ENCODE assay signal across 9 mouse cellular contexts in genomic region chr6:8512416-8512815, GRCm38 (mm10). TPM values are rescaled to one million over a fixed set of nuclear protein-coding genes. Genes with fewer than 3 reads are reported as not detected.
DNase-seq lines count a peak whose midpoint lies in the region; ATAC-seq and TF ChIP-seq lines count a peak whose summit lies in the region.
"Had no signal": no experiment of that assay in that cellular context is flagged by ENCODE, and none has a peak within 500 bp of the region (broad histone marks: within the 10 kb centered on the region; RNA-seq: fewer than 3 reads in every experiment).

No protein-coding gene starts in this region.

- H3K27ac ChIP-seq in kidney, embryonic 16.5 days (ENCODE audit: low read length) = no peak overlapping the region
- H3K27ac ChIP-seq in kidney, adult 2 months (ENCODE audit: insufficient read depth, low read depth, low read length) = no peak overlapping the region
- H3K27ac ChIP-seq in hindbrain, embryonic 13.5 days = peak overlapping the region; percentile 0
- no peak overlapping the region for H3K27ac ChIP-seq in neural tube, embryonic 11.5 days (ENCODE audit: low read depth, low read length)
- H3K27ac ChIP-seq: liver, embryonic 14.5 days had no signal

- no peak for TF ChIP-seq CTCF in kidney, adult 2 months (conservative IDR thresholded peaks at IDR 0.05; ENCODE audit: insufficient read depth, insufficient read length, low read depth, low read length)

- peak overlapping the region; percentile 91 for H3K4me3 ChIP-seq in kidney, embryonic 16.5 days (ENCODE audit: low read length)
- H3K4me3 ChIP-seq in kidney, adult 2 months (ENCODE audit: insufficient read depth, low read depth, low read length) = no peak overlapping the region
- peak overlapping the region; percentile 92 for H3K4me3 ChIP-seq in hindbrain, embryonic 13.5 days
- peak overlapping the region; percentile 87 for H3K4me3 ChIP-seq in neural tube, embryonic 11.5 days (ENCODE audit: low read depth, low read length)

- no peaks in the 10 kb centered on the region for H3K9me3 ChIP-seq in kidney, embryonic 16.5 days (ENCODE audit: low read length)
- H3K9me3 ChIP-seq in hindbrain, embryonic 13.5 days = no peaks in the 10 kb centered on the region
- H3K9me3 ChIP-seq in neural tube, embryonic 11.5 days (ENCODE audit: control insufficient read depth, low read length) = no peaks in the 10 kb centered on the region

- 0 out of 2 replicates have a peak overlapping the region, but pooled peaks have one; percentile 12 for H3K9ac ChIP-seq in kidney, embryonic 16.5 days (replicated peaks; ENCODE audit: low read length)
- H3K9ac ChIP-seq in hindbrain, embryonic 13.5 days = peak overlapping the region; percentile 98
- peak overlapping the region; percentile 93; the same call in 1 of the 2 replicates for H3K9ac ChIP-seq in neural tube, embryonic 11.5 days (ENCODE audit: low read length)
- H3K9ac ChIP-seq: liver, embryonic 14.5 days had no signal

- H3K4me2 ChIP-seq in kidney, embryonic 16.5 days (replicated peaks; ENCODE audit: low read depth, low read length) = peak overlapping the region; percentile 78
- peak overlapping the region; percentile 82 for H3K4me2 ChIP-seq in hindbrain, embryonic 13.5 days
- H3K4me2 ChIP-seq in neural tube, embryonic 11.5 days (ENCODE audit: low read depth) = peak overlapping the region; percentile 53

- no peaks in the 10 kb centered on the region for H3K27me3 ChIP-seq in kidney, embryonic 16.5 days (ENCODE audit: insufficient read depth, low read length)
- H3K27me3 ChIP-seq in kidney, adult 2 months (replicated peaks; ENCODE audit: control insufficient read depth, insufficient read depth, low read length) = no peaks in the 10 kb centered on the region; the same call in 1 of the 2 replicates
- no peaks in the 10 kb centered on the region for H3K27me3 ChIP-seq in hindbrain, embryonic 13.5 days
- no peaks in the 10 kb centered on the region for H3K27me3 ChIP-seq in neural tube, embryonic 11.5 days (ENCODE audit: control insufficient read depth, insufficient read depth, low read length)

- H3K4me1 ChIP-seq in kidney, embryonic 16.5 days (ENCODE audit: insufficient read depth, low read length) = peaks cover 24% of the 10 kb centered on the region
- peaks cover 3% of the 10 kb centered on the region; the same call in 1 of the 2 replicates for H3K4me1 ChIP-seq in kidney, adult 2 months (ENCODE audit: control insufficient read depth, insufficient read depth, low read length)
- H3K4me1 ChIP-seq in hindbrain, embryonic 13.5 days (replicated peaks) = peaks cover 26% of the 10 kb centered on the region
- peaks cover 13% of the 10 kb centered on the region; the same call in 1 of the 2 replicates for H3K4me1 ChIP-seq in neural tube, embryonic 11.5 days (ENCODE audit: control insufficient read depth, insufficient read depth, low read length)

- DNase-seq in kidney, adult 2 months = no peak
- peak; percentile 60 for DNase-seq in embryo, embryonic 10 days (ENCODE audit: low spot score)
- peak; percentile 14 for DNase-seq in neural tube, embryonic 11.5 days (ENCODE audit: low spot score)
- no peak for DNase-seq in urinary bladder, adult 18-20 months (ENCODE audit: low spot score in 2 of 2)
- no peak for DNase-seq in spleen, adult 18-20 months
- no peak for DNase-seq in right cerebral cortex, postnatal 14 days

- no peak for ATAC-seq in kidney, embryonic 16.5 days (ENCODE audit: low FRiP score, low TSS enrichment)
- ATAC-seq in hindbrain, embryonic 13.5 days (ENCODE audit: low FRiP score) = no peak
- no peak for ATAC-seq in neural tube, embryonic 11.5 days (ENCODE audit: insufficient read depth, low FRiP score, low TSS enrichment)

- TF ChIP-seq POLR2A in kidney, adult 2 months (IDR thresholded peaks at IDR 0.05; ENCODE audit: low read depth, low read length) = no peak

- no peaks in the 10 kb centered on the region for H3K36me3 ChIP-seq in kidney, embryonic 16.5 days (ENCODE audit: insufficient read depth, low read length)
- no peaks in the 10 kb centered on the region for H3K36me3 ChIP-seq in kidney, adult 2 months (ENCODE audit: control insufficient read depth, insufficient read depth, low read length)
- H3K36me3 ChIP-seq in hindbrain, embryonic 13.5 days = no peaks in the 10 kb centered on the region
- H3K36me3 ChIP-seq in neural tube, embryonic 11.5 days (ENCODE audit: control insufficient read depth, insufficient read depth, low read length) = no peaks in the 10 kb centered on the region

- 30% methylated on average over 8 of the region's 8 CpGs for WGBS in kidney, embryonic 16.5 days
- WGBS in kidney, adult 2 months = 49% methylated on average over 8 of the region's 8 CpGs
- 12% methylated on average over 8 of the region's 8 CpGs for WGBS in hindbrain, embryonic 13.5 days
- WGBS in neural tube, embryonic 11.5 days = 35% methylated on average over 8 of the region's 8 CpGs

RNA-seq across cellular contexts. Expression of gene Glcci1, which starts 3.0 kb away (rescaled TPM):
- polyA plus RNA-seq in kidney, embryonic 16.5 days (2015; fragmentation: Nextera tagmentation; extraction: Ambion mirVana) = 6.3 and 7.9 TPM in 2 replicates
- 3.6 and 4.0 TPM in 2 replicates for polyA plus RNA-seq in kidney, adult 2 months (2012; rRNA removed)
- polyA plus RNA-seq in hindbrain, embryonic 13.5 days (2015; fragmentation: Nextera tagmentation; extraction: Ambion mirVana) = 9.0 and 9.7 TPM in 2 replicates
- 22.4 and 24.0 TPM in 2 replicates for polyA plus RNA-seq in neural tube, embryonic 11.5 days (2014; fragmentation: Nextera tagmentation; extraction: Ambion mirVana)

Comparison
In these comparisons a context has a peak if more than half of its experiments do, and no peak if none do; other contexts are left out.
1. H3K9ac ChIP-seq: peak in every context shown above with its lines; median percentile 98 in hindbrain, embryonic 13.5 days; 93 in neural tube, embryonic 11.5 days; 12 in kidney, embryonic 16.5 days.
2. DNase-seq: peak in embryo, embryonic 10 days (single experiment) and neural tube, embryonic 11.5 days (single experiment); none in kidney, adult 2 months (single experiment), urinary bladder, adult 18-20 months (0 of 2), spleen, adult 18-20 months (0 of 2) and right cerebral cortex, postnatal 14 days (single experiment).
3. Peak in every context shown above with its lines, with median percentiles within 50 percentile points of each other: H3K4me2 ChIP-seq.